Mouse (Mus musculus): ENCODE data around the gene Tmem189.

The Tmem189 gene

GRCm38 (mm10) chr2:167701472-167701871, 11.8 kb upstream of the Tmem189 start:
- no peak for DNase-seq (ENCODE audit: low read depth)

- no peak for DNase-seq (ENCODE audit: low read depth)
These were observed 10.4 kb upstream of the Tmem189 start for GRCm38 (mm10) chr2:167700018-167700417.

- DNase-seq (ENCODE audit: low read depth): no peak
These were observed 8.3 kb upstream of the Tmem189 start for GRCm38 (mm10) chr2:167697902-167698301.

GRCm38 (mm10) chr2:167696143-167696542, 6.5 kb upstream of the Tmem189 start:
- DNase-seq (ENCODE audit: low read depth): no peak

- DNase-seq (ENCODE audit: low read depth): no peak
These were observed 5.9 kb upstream of the Tmem189 start for GRCm38 (mm10) chr2:167695491-167695890.

- DNase-seq (ENCODE audit: low read depth): no peak
These were observed 5.3 kb upstream of the Tmem189 start for GRCm38 (mm10) chr2:167694963-167695362.

GRCm38 (mm10) chr2:167694244-167694643, 4.6 kb upstream of the Tmem189 start:
- DNase-seq (ENCODE audit: low read depth): no peak

GRCm38 (mm10) chr2:167693540-167693939, 3.9 kb upstream of the Tmem189 start:
- DNase-seq (ENCODE audit: low read depth): no peak

- no peak for DNase-seq (ENCODE audit: low read depth)
These were observed 3.2 kb upstream of the Tmem189 start for GRCm38 (mm10) chr2:167692831-167693230.

- DNase-seq (ENCODE audit: low read depth): no peak
These were observed 2.4 kb upstream of the Tmem189 start for GRCm38 (mm10) chr2:167691871-167692661.

GRCm38 (mm10) chr2:167691410-167691809, 1.8 kb upstream of the Tmem189 start:
- DNase-seq (ENCODE audit: low read depth): no peak

- DNase-seq (ENCODE audit: low read depth): no peak
These were observed 1.3 kb upstream of the Tmem189 start for GRCm38 (mm10) chr2:167690962-167691311.

GRCm38 (mm10) chr2:167690219-167690961, 768 bp upstream of the Tmem189 start:
- DNase-seq (ENCODE audit: low read depth): no peak

- DNase-seq (ENCODE audit: low read depth): no peak
These were observed 847 bp downstream of the Tmem189 start, which contains the start of gene Cebpb for GRCm38 (mm10) chr2:167688498-167689451. TSS of gene Cebpb (plus strand) at chr2:167688915.

GRCm38 (mm10) chr2:167688126-167688497, 1.5 kb downstream of the Tmem189 start:
- DNase-seq (ENCODE audit: low read depth): no peak

- DNase-seq (ENCODE audit: low read depth): no peak
These were observed 1.9 kb downstream of the Tmem189 start for GRCm38 (mm10) chr2:167687651-167688101.

GRCm38 (mm10) chr2:167687250-167687586, 2.4 kb downstream of the Tmem189 start:
- no peak for DNase-seq (ENCODE audit: low read depth)

- DNase-seq (ENCODE audit: low read depth): no peak
These were observed 3.0 kb downstream of the Tmem189 start for GRCm38 (mm10) chr2:167686382-167687249.

- no peak for DNase-seq (ENCODE audit: low read depth)
These were observed 3.8 kb downstream of the Tmem189 start for GRCm38 (mm10) chr2:167685865-167686264.

GRCm38 (mm10) chr2:167685137-167685536, 4.5 kb downstream of the Tmem189 start:
- peak; percentile 93 for DNase-seq (ENCODE audit: low read depth)

- no peak for DNase-seq (ENCODE audit: low read depth)
These were observed 5.9 kb downstream of the Tmem189 start for GRCm38 (mm10) chr2:167683721-167684120.

All from c-Kit-positive CD71-positive TER-119-negative erythroid progenitor cells, embryonic 14.5 days (primary cell).